Mouse (Mus musculus) midbrain, embryonic 15.5 days (tissue): Measurements from ENCODE around the gene Sprr2a1. TPM values are rescaled to one million over a fixed set of nuclear protein-coding genes. Genes with fewer than 3 reads are reported as not detected.
A peak's percentile ranks its signal among the peaks of the same experiment; 100 is the strongest.
"Not testable (repeated sequence)": the region's sequence is repeated elsewhere in the genome, so short reads cannot be mapped to it uniquely, and the experiment has no call there.

ENCODE experiments used
- ATAC-seq: fragments of 200-750 bp; cut with Nextera tagmentation; replicated peaks from 2 replicates; pipeline ENCODE4 v1.8.0; 2017; ENCODE audit warnings: moderate TSS enrichment
- H3K27ac ChIP-seq: fragments of 300-500 bp; sonication (generic); 2 replicates; pipeline ENCODE4 v1.5.1; 2015; ENCODE audit warnings: mild to moderate bottlenecking, inconsistent platforms
- H3K27me3 ChIP-seq: fragments of 300-500 bp; sonication (generic); replicated peaks from 2 replicates; pipeline ENCODE4 v1.6.1; 2015; ENCODE audit warnings: inconsistent platforms
- H3K36me3 ChIP-seq: fragments of 300-500 bp; sonication (generic); replicated peaks from 2 replicates; pipeline ENCODE4 v1.6.1; 2015; ENCODE audit warnings: inconsistent platforms
- H3K4me1 ChIP-seq: fragments of 300-500 bp; sonication (generic); 2 replicates; pipeline ENCODE4 v1.6.1; 2015; ENCODE audit warnings: inconsistent platforms
- H3K4me2 ChIP-seq: fragments of 300-500 bp; sonication (generic); 2 replicates; pipeline ENCODE4 v1.6.1; 2015; ENCODE audit warnings: inconsistent platforms, mild to moderate bottlenecking, moderate library complexity
- H3K4me3 ChIP-seq: fragments of 300-500 bp; sonication (generic); 2 replicates; pipeline ENCODE4 v1.5.1; 2015; ENCODE audit warnings: mild to moderate bottlenecking, inconsistent platforms
- H3K9ac ChIP-seq: fragments of 300-500 bp; sonication (generic); 2 replicates; pipeline ENCODE4 v1.6.1; 2015; ENCODE audit warnings: mild to moderate bottlenecking, inconsistent platforms
- H3K9me3 ChIP-seq: fragments of 300-500 bp; sonication (generic); 2 replicates; pipeline ENCODE4 v1.6.1; 2016; ENCODE audit warnings: inconsistent platforms
- WGBS: fragments of 180-500 bp; shearing (Covaris S2); methylation state at CpG from one replicate; pipeline ENCODE4 v1.1.7; 2015; ENCODE audit warnings: mixed read lengths; 5-methylcytosine and 5-hydroxymethylcytosine counted together
- polyA plus RNA-seq: library from polyadenylated mRNA; unstranded; fragments of >200 nt; fragmentation: Nextera tagmentation; extraction: Ambion mirVana; gene quantifications from 2 replicates; pipeline ENCODE4 v1.2.1, GENCODE M21; 2015

Gene Sprr2a1
- polyA plus RNA-seq, 1 experiment from 2014 or later = not detected

- H3K36me3 ChIP-seq, H3K4me1 ChIP-seq, H3K9ac ChIP-seq, H3K27me3 ChIP-seq, H3K4me2 ChIP-seq, H3K4me3 ChIP-seq, H3K9me3 ChIP-seq, H3K27ac ChIP-seq: not testable (repeated sequence)
- peak; percentile 25; the same call in 1 of the 2 replicates for ATAC-seq
- WGBS = no CpG with 5 or more reads among the region's 1 CpGs
Observed at GRCm38 (mm10) chr3:92239197-92239596, 23.6 kb downstream of the Sprr2a1 start.

- H3K9ac ChIP-seq, H3K4me3 ChIP-seq, H3K27me3 ChIP-seq, H3K9me3 ChIP-seq, H3K4me1 ChIP-seq, H3K4me2 ChIP-seq, H3K27ac ChIP-seq, H3K36me3 ChIP-seq, ATAC-seq: not testable (repeated sequence)
Observed at GRCm38 (mm10) chr3:92244833-92245232, 29.2 kb downstream of the Sprr2a1 start.

GRCm38 (mm10) chr3:92246245-92246644, 30.6 kb downstream of the Sprr2a1 start:
- not testable (repeated sequence) for H3K4me3 ChIP-seq, ATAC-seq, H3K27ac ChIP-seq, H3K27me3 ChIP-seq, H3K9me3 ChIP-seq, H3K9ac ChIP-seq, H3K36me3 ChIP-seq, H3K4me1 ChIP-seq, H3K4me2 ChIP-seq
- no CpG with 5 or more reads among the region's 10 CpGs for WGBS

GRCm38 (mm10) chr3:92248494-92248893, 32.9 kb downstream of the Sprr2a1 start:
- H3K9ac ChIP-seq, H3K27me3 ChIP-seq, H3K27ac ChIP-seq, H3K4me3 ChIP-seq, H3K9me3 ChIP-seq, H3K36me3 ChIP-seq, H3K4me2 ChIP-seq, H3K4me1 ChIP-seq, ATAC-seq: not testable (repeated sequence)

GRCm38 (mm10) chr3:92250450-92250849, 34.9 kb downstream of the Sprr2a1 start:
- H3K27ac ChIP-seq, ATAC-seq, H3K36me3 ChIP-seq, H3K4me2 ChIP-seq, H3K27me3 ChIP-seq, H3K4me1 ChIP-seq, H3K4me3 ChIP-seq, H3K9me3 ChIP-seq, H3K9ac ChIP-seq: not testable (repeated sequence)
- 97% methylated on average over 2 of the region's 2 CpGs for WGBS

GRCm38 (mm10) chr3:92253860-92254259, 38.3 kb downstream of the Sprr2a1 start:
- not testable (repeated sequence) for ATAC-seq, H3K4me2 ChIP-seq, H3K9ac ChIP-seq, H3K4me3 ChIP-seq, H3K27ac ChIP-seq, H3K36me3 ChIP-seq, H3K27me3 ChIP-seq, H3K4me1 ChIP-seq, H3K9me3 ChIP-seq
- WGBS = no CpG with 5 or more reads among the region's 8 CpGs

- H3K27ac ChIP-seq, H3K9ac ChIP-seq, H3K9me3 ChIP-seq, H3K36me3 ChIP-seq, H3K4me3 ChIP-seq, H3K4me1 ChIP-seq, H3K4me2 ChIP-seq, H3K27me3 ChIP-seq: not testable (repeated sequence)
- ATAC-seq = peak; percentile 62; the same call in 1 of the 2 replicates
Observed at GRCm38 (mm10) chr3:92258526-92258925, 42.9 kb downstream of the Sprr2a1 start.

- no CpG with 5 or more reads among the region's 2 CpGs for WGBS
- not testable (repeated sequence) for ATAC-seq
Observed at GRCm38 (mm10) chr3:92263462-92263861, 47.9 kb downstream of the Sprr2a1 start.

More at GRCm38 (mm10) chr3:92263462-92263861, 47.9 kb downstream of the Sprr2a1 start:
- H3K27me3 ChIP-seq, H3K4me1 ChIP-seq, H3K4me2 ChIP-seq, H3K9ac ChIP-seq, H3K27ac ChIP-seq, H3K36me3 ChIP-seq, H3K9me3 ChIP-seq, H3K4me3 ChIP-seq: not testable (repeated sequence)

Other genes starting within 250 kb of the Sprr2a1 start
- gene Pglyrp3, start 201.2 kb upstream of the Sprr2a1 start, polyA plus RNA-seq = not detected in 2 replicates
- 8.8 TPM in 2 replicates for gene Lor, start 132.7 kb upstream of the Sprr2a1 start, polyA plus RNA-seq
- gene Prr9, start 91.9 kb upstream of the Sprr2a1 start, polyA plus RNA-seq = not detected in 2 replicates
- gene Lelp1, start 73.1 kb upstream of the Sprr2a1 start, polyA plus RNA-seq = not detected in 2 replicates
- not detected in 2 replicates for gene Sprr2a2, start 121 bp downstream of the Sprr2a1 start, polyA plus RNA-seq
- not detected in 2 replicates for gene Sprr2a3, start 69.6 kb downstream of the Sprr2a1 start, polyA plus RNA-seq
- 0.22 TPM in 1 of 2 replicates, not detected in the other for gene Sprr2b, start 100.8 kb downstream of the Sprr2a1 start, polyA plus RNA-seq
- not detected in 2 replicates for gene Sprr2d, start 123.3 kb downstream of the Sprr2a1 start, polyA plus RNA-seq
- not detected in 2 replicates for gene Sprr2e, start 136.3 kb downstream of the Sprr2a1 start, polyA plus RNA-seq
- not detected in 2 replicates for gene Sprr2f, start 149.4 kb downstream of the Sprr2a1 start, polyA plus RNA-seq
- not detected in 2 replicates for gene Sprr2h, start 169.9 kb downstream of the Sprr2a1 start, polyA plus RNA-seq
- not detected in 2 replicates for gene Sprr2i, start 192.2 kb downstream of the Sprr2a1 start, polyA plus RNA-seq
- not detected in 2 replicates for gene Sprr2j-ps, start 202.3 kb downstream of the Sprr2a1 start, polyA plus RNA-seq
- gene Gm9774, start 213.6 kb downstream of the Sprr2a1 start, polyA plus RNA-seq = 7.4 and 9.7 TPM in 2 replicates
- gene Sprr2k, start 216.8 kb downstream of the Sprr2a1 start, polyA plus RNA-seq = not detected in 2 replicates
- not detected in 2 replicates for gene Sprr1b, start 223.0 kb downstream of the Sprr2a1 start, polyA plus RNA-seq
- gene Sprr3, start 242.9 kb downstream of the Sprr2a1 start, polyA plus RNA-seq = not detected in 2 replicates